Mouse (Mus musculus) cortical plate, adult 2 months (tissue): ENCODE results near the gene Csrnp3.

Experiments
- CTCF ChIP-seq: fragments of 200-500 bp; IDR thresholded peaks from 2 replicates; pipeline ENCODE4 v1.5.1; 2011; ENCODE audit warnings: mild to moderate bottlenecking, control low read depth, low read length; ENCODE audit not compliant: insufficient read depth; ENCODE audit errors: extremely low read depth
- POLR2A ChIP-seq: fragments of 200-500 bp; IDR thresholded peaks from 2 replicates; pipeline ENCODE4 v1.6.1; 2011; ENCODE audit warnings: mild to moderate bottlenecking, low read length, control low read depth; ENCODE audit not compliant: insufficient read depth; ENCODE audit errors: extremely low read depth

GRCm38 (mm10) chr2:66063291-66063690 lies 217.7 kb downstream of the Csrnp3 start:
- TF ChIP-seq CTCF (no peak), POLR2A (no peak)
